Mouse (Mus musculus) intestine, embryonic 16.5 days (tissue): ENCODE data around the gene Sec16a. TPM values are rescaled to one million over a fixed set of nuclear protein-coding genes. Genes with fewer than 3 reads are reported as not detected.
A peak's percentile ranks its signal among the peaks of the same experiment; 100 is the strongest.

Experiments used
- ATAC-seq: fragments of 200-750 bp; cut with Nextera tagmentation; 2 replicates; pipeline ENCODE4 v1.8.0; 2017; ENCODE audit warnings: moderate TSS enrichment, moderate library complexity
- H3K27ac ChIP-seq: fragments of 300-500 bp; sonication (generic); 2 replicates; pipeline ENCODE4 v1.5.1; 2014; ENCODE audit warnings: mild to moderate bottlenecking, low read length
- H3K27me3 ChIP-seq: fragments of 300-500 bp; sonication (generic); replicated peaks from 2 replicates; pipeline ENCODE4 v1.6.1; 2014; ENCODE audit warnings: low read length, control low read depth, mixed read lengths; ENCODE audit not compliant: control insufficient read depth, insufficient read depth
- H3K36me3 ChIP-seq: fragments of 300-500 bp; sonication (generic); 2 replicates; pipeline ENCODE4 v1.6.1; 2014; ENCODE audit warnings: low read length, control low read depth; ENCODE audit not compliant: control insufficient read depth, insufficient read depth
- H3K4me1 ChIP-seq: fragments of 300-500 bp; sonication (generic); 2 replicates; pipeline ENCODE4 v1.6.1; 2014; ENCODE audit warnings: low read length, control low read depth, mixed read lengths; ENCODE audit not compliant: control insufficient read depth, insufficient read depth
- H3K4me2 ChIP-seq: fragments of 300-500 bp; sonication (generic); 2 replicates; pipeline ENCODE4 v1.6.1; 2014; ENCODE audit warnings: low read depth, low read length, control low read depth
- H3K4me3 ChIP-seq: fragments of 300-500 bp; sonication (generic); 2 replicates; pipeline ENCODE4 v1.5.1; 2014; ENCODE audit warnings: mild to moderate bottlenecking, low read length
- H3K9ac ChIP-seq: fragments of 300-500 bp; sonication (generic); 2 replicates; pipeline ENCODE4 v1.6.1; 2014; ENCODE audit warnings: low read depth, low read length
- H3K9me3 ChIP-seq: fragments of 300-500 bp; sonication (generic); 2 replicates; pipeline ENCODE4 v1.6.1; 2016; ENCODE audit warnings: low read length, control low read depth; ENCODE audit not compliant: control insufficient read depth
- WGBS: fragments of 180-500 bp; shearing (Covaris S2); extraction: QIAGEN DNeasy Blood & Tissue Kit; methylation state at CpG from one replicate; pipeline ENCODE4 v1.1.7; 2014; 5-methylcytosine and 5-hydroxymethylcytosine counted together
- polyA plus RNA-seq: library from polyadenylated mRNA; unstranded; fragments of >200 nt; fragmentation: Nextera tagmentation; extraction: Ambion mirVana; gene quantifications from 2 replicates; pipeline ENCODE4 v1.2.1, GENCODE M21; 2015

The Sec16a gene
- polyA plus RNA-seq, 1 experiment from 2014 or later = 19.1 TPM

GRCm38 (mm10) chr2:26461667-26462066 is 16.7 kb upstream of the Sec16a start:
- Histone ChIP-seq H3K4me3 (no peak overlapping the region), H3K9ac (no peak overlapping the region), H3K4me1 (peaks cover 22% of the 10 kb centered on the region), H3K9me3 (no peaks in the 10 kb centered on the region), H3K27me3 (no peaks in the 10 kb centered on the region), H3K36me3 (peaks cover 29% of the 10 kb centered on the region), H3K27ac (no peak overlapping the region), H3K4me2 (no peak overlapping the region)
- WGBS = 86% methylated on average over 5 of the region's 5 CpGs
- ATAC-seq = no peak

GRCm38 (mm10) chr2:26460837-26461236 is 15.8 kb upstream of the Sec16a start:
- Histone ChIP-seq H3K4me2 (no peak overlapping the region), H3K4me1 (peaks cover 22% of the 10 kb centered on the region), H3K27me3 (no peaks in the 10 kb centered on the region), H3K36me3 (peaks cover 26% of the 10 kb centered on the region), H3K27ac (no peak overlapping the region), H3K4me3 (no peak overlapping the region), H3K9ac (no peak overlapping the region), H3K9me3 (no peaks in the 10 kb centered on the region)
- ATAC-seq = no peak
- WGBS = 89% methylated on average over 13 of the region's 13 CpGs

- no peak for ATAC-seq
- Histone ChIP-seq H3K4me1 (peaks cover 22% of the 10 kb centered on the region), H3K36me3 (peaks cover 26% of the 10 kb centered on the region), H3K27me3 (no peaks in the 10 kb centered on the region), H3K9ac (no peak overlapping the region), H3K4me3 (no peak overlapping the region), H3K4me2 (no peak overlapping the region), H3K27ac (no peak overlapping the region), H3K9me3 (no peaks in the 10 kb centered on the region)
- WGBS = 85% methylated on average over 16 of the region's 16 CpGs
These were observed 15.2 kb upstream of the Sec16a start for GRCm38 (mm10) chr2:26460097-26460646.

GRCm38 (mm10) chr2:26459478-26459877 is 14.5 kb upstream of the Sec16a start:
- Histone ChIP-seq H3K27me3 (no peaks in the 10 kb centered on the region), H3K4me3 (no peak overlapping the region), H3K9me3 (no peaks in the 10 kb centered on the region), H3K27ac (no peak overlapping the region), H3K4me2 (no peak overlapping the region), H3K4me1 (peaks cover 22% of the 10 kb centered on the region), H3K36me3 (peaks cover 24% of the 10 kb centered on the region), H3K9ac (no peak overlapping the region)
- WGBS = 27% methylated on average over 6 of the region's 6 CpGs
- ATAC-seq = peak; percentile 29

- Histone ChIP-seq H3K4me3 (no peak overlapping the region), H3K9ac (no peak overlapping the region), H3K9me3 (no peaks in the 10 kb centered on the region), H3K27me3 (no peaks in the 10 kb centered on the region), H3K36me3 (peaks cover 22% of the 10 kb centered on the region), H3K4me1 (peaks cover 22% of the 10 kb centered on the region), H3K27ac (peak overlapping the region; percentile 65), H3K4me2 (no peak overlapping the region)
- ATAC-seq = peak; percentile 80
- 33% methylated on average over 7 of the region's 7 CpGs for WGBS
These were observed 13.5 kb upstream of the Sec16a start for GRCm38 (mm10) chr2:26458402-26459124.

- Histone ChIP-seq H3K4me2 (no peak overlapping the region), H3K36me3 (no peaks in the 10 kb centered on the region), H3K4me3 (no peak overlapping the region), H3K27ac (no peak overlapping the region), H3K9ac (no peak overlapping the region), H3K9me3 (no peaks in the 10 kb centered on the region), H3K4me1 (peaks cover 9% of the 10 kb centered on the region), H3K27me3 (no peaks in the 10 kb centered on the region)
- 15% methylated on average over 5 of the region's 5 CpGs for WGBS
- ATAC-seq = no peak
These were observed 4.4 kb upstream of the Sec16a start for GRCm38 (mm10) chr2:26449121-26450060.

GRCm38 (mm10) chr2:26447451-26447850 is 2.4 kb upstream of the Sec16a start:
- Histone ChIP-seq H3K4me1 (peaks cover 20% of the 10 kb centered on the region), H3K9ac (no peak overlapping the region), H3K27me3 (no peaks in the 10 kb centered on the region), H3K4me3 (no peak overlapping the region), H3K36me3 (no peaks in the 10 kb centered on the region), H3K4me2 (no peak overlapping the region), H3K27ac (no peak overlapping the region), H3K9me3 (no peaks in the 10 kb centered on the region)
- WGBS = 68% methylated on average over 1 of the region's 1 CpGs
- no peak for ATAC-seq

GRCm38 (mm10) chr2:26446671-26447070 is 1.7 kb upstream of the Sec16a start:
- H3K27me3 ChIP-seq = no peaks in the 10 kb centered on the region
- peak overlapping the region; percentile 78 for H3K4me2 ChIP-seq
- WGBS = 70% methylated on average over 4 of the region's 4 CpGs
- peaks cover 20% of the 10 kb centered on the region for H3K4me1 ChIP-seq
- peak overlapping the region; percentile 59 for H3K4me3 ChIP-seq
- H3K36me3 ChIP-seq = no peaks in the 10 kb centered on the region
- no peak for ATAC-seq
- H3K9ac ChIP-seq = peak overlapping the region; percentile 69
- peak overlapping the region; percentile 76; the same call in 1 of the 2 replicates for H3K27ac ChIP-seq
- no peaks in the 10 kb centered on the region for H3K9me3 ChIP-seq
